Mouse (Mus musculus): ENCODE data around the gene Hyal2. TPM values are rescaled to one million over a fixed set of nuclear protein-coding genes. Genes with fewer than 3 reads are reported as not detected.

Gene Hyal2
- polyA plus RNA-seq, 1 experiment, result 11.1 TPM

- peak; percentile 99 for DNase-seq (ENCODE audit: extremely low spot score in 1 of 2, low spot score in 1 of 2)
These were observed 19.5 kb downstream of the Hyal2 start, which contains the start of gene Ifrd2 for GRCm38 (mm10) chr9:107586974-107587832. Gene Ifrd2, plus strand, starts transcription at chr9:107587642.

- DNase-seq (ENCODE audit: extremely low spot score in 1 of 2, low spot score in 1 of 2), result peak in 1 of 2 experiments; percentile 47
These were observed 20.3 kb downstream of the Hyal2 start for GRCm38 (mm10) chr9:107587833-107588639.

GRCm38 (mm10) chr9:107590058-107590772, 22.5 kb downstream of the Hyal2 start:
- DNase-seq (ENCODE audit: extremely low spot score in 1 of 2, low spot score in 1 of 2), result no peak

GRCm38 (mm10) chr9:107590773-107591060, 23.0 kb downstream of the Hyal2 start:
- no peak for DNase-seq (ENCODE audit: extremely low spot score in 1 of 2, low spot score in 1 of 2)

GRCm38 (mm10) chr9:107593101-107593976, 25.6 kb downstream of the Hyal2 start:
- DNase-seq (ENCODE audit: extremely low spot score in 1 of 2, low spot score in 1 of 2), result no peak

- no peak for DNase-seq (ENCODE audit: extremely low spot score in 1 of 2, low spot score in 1 of 2)
These were observed 26.7 kb downstream of the Hyal2 start for GRCm38 (mm10) chr9:107594281-107595062.

GRCm38 (mm10) chr9:107596619-107597569, 29.1 kb downstream of the Hyal2 start:
- no peak for DNase-seq (ENCODE audit: extremely low spot score in 1 of 2, low spot score in 1 of 2)

GRCm38 (mm10) chr9:107598385-107598784, 30.6 kb downstream of the Hyal2 start:
- DNase-seq (ENCODE audit: extremely low spot score in 1 of 2, low spot score in 1 of 2), result no peak

GRCm38 (mm10) chr9:107599433-107599832, 31.7 kb downstream of the Hyal2 start:
- DNase-seq (ENCODE audit: extremely low spot score in 1 of 2, low spot score in 1 of 2), result no peak

- no peak for DNase-seq (ENCODE audit: extremely low spot score in 1 of 2, low spot score in 1 of 2)
These were observed 32.1 kb downstream of the Hyal2 start for GRCm38 (mm10) chr9:107599842-107600241.

- DNase-seq (ENCODE audit: extremely low spot score in 1 of 2, low spot score in 1 of 2), result no peak
These were observed 33.0 kb downstream of the Hyal2 start for GRCm38 (mm10) chr9:107600745-107601144.

- DNase-seq (ENCODE audit: extremely low spot score in 1 of 2, low spot score in 1 of 2), result no peak
These were observed 33.5 kb downstream of the Hyal2 start for GRCm38 (mm10) chr9:107601275-107601674.

GRCm38 (mm10) chr9:107602068-107602648, 34.4 kb downstream of the Hyal2 start:
- peak; percentile 74 to 97 for DNase-seq (ENCODE audit: extremely low spot score in 1 of 2, low spot score in 1 of 2)

GRCm38 (mm10) chr9:107603251-107603650, 35.5 kb downstream of the Hyal2 start:
- no peak for DNase-seq (ENCODE audit: extremely low spot score in 1 of 2, low spot score in 1 of 2)

- DNase-seq (ENCODE audit: extremely low spot score in 1 of 2, low spot score in 1 of 2), result no peak
These were observed 37.4 kb downstream of the Hyal2 start for GRCm38 (mm10) chr9:107605041-107605661.

GRCm38 (mm10) chr9:107606591-107606990, 38.8 kb downstream of the Hyal2 start:
- no peak for DNase-seq (ENCODE audit: extremely low spot score in 1 of 2, low spot score in 1 of 2)

GRCm38 (mm10) chr9:107607036-107607435, 39.3 kb downstream of the Hyal2 start:
- DNase-seq (ENCODE audit: extremely low spot score in 1 of 2, low spot score in 1 of 2), result no peak
